Mouse (Mus musculus) midbrain, embryonic 15.5 days (tissue): ENCODE results near the gene Adora1. TPM values are rescaled to one million over a fixed set of nuclear protein-coding genes. Genes with fewer than 3 reads are reported as not detected.

Experiments used
- ATAC-seq: fragments of 200-750 bp; cut with Nextera tagmentation; replicated peaks from 2 replicates; pipeline ENCODE4 v1.8.0; 2017; ENCODE audit warnings: moderate TSS enrichment
- H3K27ac ChIP-seq: fragments of 300-500 bp; sonication (generic); 2 replicates; pipeline ENCODE4 v1.5.1; 2015; ENCODE audit warnings: mild to moderate bottlenecking, inconsistent platforms
- H3K27me3 ChIP-seq: fragments of 300-500 bp; sonication (generic); replicated peaks from 2 replicates; pipeline ENCODE4 v1.6.1; 2015; ENCODE audit warnings: inconsistent platforms
- H3K36me3 ChIP-seq: fragments of 300-500 bp; sonication (generic); replicated peaks from 2 replicates; pipeline ENCODE4 v1.6.1; 2015; ENCODE audit warnings: inconsistent platforms
- H3K4me1 ChIP-seq: fragments of 300-500 bp; sonication (generic); 2 replicates; pipeline ENCODE4 v1.6.1; 2015; ENCODE audit warnings: inconsistent platforms
- H3K4me2 ChIP-seq: fragments of 300-500 bp; sonication (generic); 2 replicates; pipeline ENCODE4 v1.6.1; 2015; ENCODE audit warnings: inconsistent platforms, mild to moderate bottlenecking, moderate library complexity
- H3K4me3 ChIP-seq: fragments of 300-500 bp; sonication (generic); 2 replicates; pipeline ENCODE4 v1.5.1; 2015; ENCODE audit warnings: mild to moderate bottlenecking, inconsistent platforms
- H3K9ac ChIP-seq: fragments of 300-500 bp; sonication (generic); 2 replicates; pipeline ENCODE4 v1.6.1; 2015; ENCODE audit warnings: mild to moderate bottlenecking, inconsistent platforms
- H3K9me3 ChIP-seq: fragments of 300-500 bp; sonication (generic); 2 replicates; pipeline ENCODE4 v1.6.1; 2016; ENCODE audit warnings: inconsistent platforms
- WGBS: fragments of 180-500 bp; shearing (Covaris S2); methylation state at CpG from one replicate; pipeline ENCODE4 v1.1.7; 2015; ENCODE audit warnings: mixed read lengths; 5-methylcytosine and 5-hydroxymethylcytosine counted together
- polyA plus RNA-seq: library from polyadenylated mRNA; unstranded; fragments of >200 nt; fragmentation: Nextera tagmentation; extraction: Ambion mirVana; gene quantifications from 2 replicates; pipeline ENCODE4 v1.2.1, GENCODE M21; 2015

Gene Adora1
- polyA plus RNA-seq, 1 experiment from 2014 or later: 19.2 TPM

- peaks cover 33% of the 10 kb centered on the region for H3K27me3 ChIP-seq
Observed at GRCm38 (mm10) chr1:134234455-134235390, 508 bp downstream of the Adora1 start.

GRCm38 (mm10) chr1:134233681-134234454, 1.4 kb downstream of the Adora1 start:
- ATAC-seq: no peak
- peak overlapping the region; percentile 45 for H3K9ac ChIP-seq
- H3K9me3 ChIP-seq: no peaks in the 10 kb centered on the region
- H3K36me3 ChIP-seq: no peaks in the 10 kb centered on the region
- WGBS: 45% methylated on average over 19 of the region's 19 CpGs
- H3K4me3 ChIP-seq: peak overlapping the region; percentile 49
- peak overlapping the region; percentile 86 for H3K4me2 ChIP-seq
- peaks cover 41% of the 10 kb centered on the region for H3K4me1 ChIP-seq
- peaks cover 33% of the 10 kb centered on the region for H3K27me3 ChIP-seq
- H3K27ac ChIP-seq: no peak overlapping the region

More at GRCm38 (mm10) chr1:134234455-134235390, 508 bp downstream of the Adora1 start:
- WGBS: 2% methylated on average over 41 of the region's 41 CpGs
- H3K9me3 ChIP-seq: no peaks in the 10 kb centered on the region
- H3K36me3 ChIP-seq: no peaks in the 10 kb centered on the region
- no peak overlapping the region for H3K27ac ChIP-seq
- peak overlapping the region; percentile 49 for H3K4me3 ChIP-seq
- H3K4me1 ChIP-seq: peaks cover 41% of the 10 kb centered on the region
- peak overlapping the region; percentile 45 for H3K9ac ChIP-seq
- H3K4me2 ChIP-seq: peak overlapping the region; percentile 86
- peak; percentile 70 for ATAC-seq

DNA sequence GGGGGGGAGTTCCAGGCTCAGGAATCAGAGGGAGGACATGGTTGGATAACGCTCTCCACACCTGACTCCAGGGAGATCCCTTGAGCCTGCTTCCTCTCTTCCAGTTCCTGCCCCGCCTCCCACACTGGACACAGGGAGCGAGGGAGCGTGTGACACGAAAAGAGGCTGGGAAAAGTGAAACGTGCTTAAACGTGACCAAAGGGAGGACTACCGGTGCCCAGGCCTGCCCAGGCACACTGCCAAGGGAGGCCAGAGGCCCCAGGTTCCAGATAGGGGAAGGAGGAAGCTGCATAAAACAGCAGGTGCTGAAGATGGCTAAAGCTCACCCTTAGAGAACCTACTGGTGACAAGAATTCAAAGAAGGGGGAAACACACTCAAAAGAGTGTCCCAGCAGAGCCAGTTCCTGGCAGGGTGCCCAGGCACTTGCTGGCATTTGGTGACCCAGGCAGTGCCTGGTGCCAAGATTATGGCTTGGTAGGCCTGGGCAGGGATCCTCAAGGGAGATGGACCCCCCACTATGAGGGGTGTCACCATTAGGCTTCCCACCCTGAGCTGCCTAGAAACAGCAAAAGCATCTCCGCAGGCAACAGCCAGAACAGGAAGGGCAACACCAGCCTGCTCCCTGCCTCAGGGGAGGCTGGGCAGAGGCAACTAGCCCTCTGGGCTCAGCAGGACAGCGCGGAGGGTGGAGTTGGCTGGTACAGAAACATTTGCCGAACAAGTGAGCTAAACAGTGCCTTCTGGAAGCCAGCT, 2.3 kb downstream of the Adora1 start:
- Histone ChIP-seq H3K9me3 (no peaks in the 10 kb centered on the region), H3K27me3 (peaks cover 33% of the 10 kb centered on the region), H3K4me2 (peak overlapping the region; percentile 86), H3K36me3 (no peaks in the 10 kb centered on the region), H3K9ac (0 out of 2 replicates have a peak overlapping the region, but pooled peaks have one; percentile 8), H3K27ac (0 out of 2 replicates have a peak overlapping the region, but pooled peaks have one; percentile 8), H3K4me1 (peaks cover 41% of the 10 kb centered on the region), H3K4me3 (peak overlapping the region; percentile 49; the same call in 1 of the 2 replicates)
- WGBS: 43% methylated on average over 12 of the region's 12 CpGs
- ATAC-seq: no peak

GRCm38 (mm10) chr1:134232326-134232725, 2.9 kb downstream of the Adora1 start:
- H3K4me3 ChIP-seq: no peak overlapping the region
- ATAC-seq: no peak
- peak overlapping the region; percentile 86 for H3K4me2 ChIP-seq
- peaks cover 33% of the 10 kb centered on the region for H3K27me3 ChIP-seq
- peaks cover 41% of the 10 kb centered on the region for H3K4me1 ChIP-seq
- no peak overlapping the region for H3K9ac ChIP-seq
- no peaks in the 10 kb centered on the region for H3K9me3 ChIP-seq
- WGBS: 72% methylated on average over 8 of the region's 8 CpGs
- H3K27ac ChIP-seq: 0 out of 2 replicates have a peak overlapping the region, but pooled peaks have one; percentile 8
- no peaks in the 10 kb centered on the region for H3K36me3 ChIP-seq

DNA sequence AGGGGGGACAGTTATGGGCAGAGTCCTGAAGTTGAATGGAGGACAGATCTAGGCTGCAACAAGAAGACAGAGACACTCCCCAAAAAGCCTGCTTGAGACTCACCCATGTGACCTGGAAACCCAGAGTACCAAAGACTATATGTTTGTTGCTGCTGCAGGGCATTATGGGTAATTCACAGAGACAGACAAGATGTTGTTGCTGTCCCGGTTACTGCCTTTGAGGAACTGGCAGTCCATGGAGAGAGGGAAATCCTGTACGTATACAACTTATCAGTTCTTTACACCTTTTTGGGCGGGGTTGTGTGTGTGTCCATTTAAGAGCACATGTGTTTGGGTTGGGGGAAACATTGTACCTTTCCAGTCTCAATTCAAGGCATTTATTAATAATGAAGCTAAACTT, 3.5 kb downstream of the Adora1 start:
- ATAC-seq: no peak
- no peak overlapping the region for H3K4me3 ChIP-seq
- WGBS: 71% methylated on average over 3 of the region's 3 CpGs

DNA sequence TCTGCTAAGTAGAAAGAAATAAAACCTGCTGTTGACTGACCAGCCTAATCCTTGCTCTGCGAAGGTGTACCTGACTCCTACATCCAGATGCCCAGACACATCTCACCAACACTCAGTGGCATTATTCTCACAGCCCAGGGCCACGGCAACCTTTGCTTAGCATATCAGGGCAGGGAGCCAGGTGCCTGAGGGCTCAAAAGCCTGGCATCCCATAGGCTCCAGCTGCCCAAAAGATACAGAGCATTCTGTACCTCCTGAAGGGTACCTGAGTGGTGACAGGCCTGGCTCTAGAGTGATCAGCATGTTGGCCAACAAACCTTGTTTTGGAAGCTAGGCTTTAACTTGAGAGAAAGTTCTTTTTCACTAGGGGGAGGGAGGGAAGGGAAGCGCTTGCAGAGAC, 4.0 kb downstream of the Adora1 start:
- Histone ChIP-seq H3K36me3 (no peaks in the 10 kb centered on the region), H3K27me3 (peaks cover 24% of the 10 kb centered on the region), H3K4me3 (no peak overlapping the region), H3K4me2 (no peak overlapping the region), H3K9me3 (no peaks in the 10 kb centered on the region), H3K4me1 (peaks cover 41% of the 10 kb centered on the region), H3K27ac (no peak overlapping the region), H3K9ac (no peak overlapping the region)
- no peak for ATAC-seq
- WGBS: 76% methylated on average over 3 of the region's 3 CpGs

More for the DNA sequence above, 3.5 kb downstream of the Adora1 start:
- H3K4me1 ChIP-seq: peaks cover 41% of the 10 kb centered on the region
- H3K4me2 ChIP-seq: no peak overlapping the region
- H3K27ac ChIP-seq: no peak overlapping the region
- no peaks in the 10 kb centered on the region for H3K36me3 ChIP-seq
- peaks cover 28% of the 10 kb centered on the region for H3K27me3 ChIP-seq
- H3K9ac ChIP-seq: no peak overlapping the region
- no peaks in the 10 kb centered on the region for H3K9me3 ChIP-seq

DNA sequence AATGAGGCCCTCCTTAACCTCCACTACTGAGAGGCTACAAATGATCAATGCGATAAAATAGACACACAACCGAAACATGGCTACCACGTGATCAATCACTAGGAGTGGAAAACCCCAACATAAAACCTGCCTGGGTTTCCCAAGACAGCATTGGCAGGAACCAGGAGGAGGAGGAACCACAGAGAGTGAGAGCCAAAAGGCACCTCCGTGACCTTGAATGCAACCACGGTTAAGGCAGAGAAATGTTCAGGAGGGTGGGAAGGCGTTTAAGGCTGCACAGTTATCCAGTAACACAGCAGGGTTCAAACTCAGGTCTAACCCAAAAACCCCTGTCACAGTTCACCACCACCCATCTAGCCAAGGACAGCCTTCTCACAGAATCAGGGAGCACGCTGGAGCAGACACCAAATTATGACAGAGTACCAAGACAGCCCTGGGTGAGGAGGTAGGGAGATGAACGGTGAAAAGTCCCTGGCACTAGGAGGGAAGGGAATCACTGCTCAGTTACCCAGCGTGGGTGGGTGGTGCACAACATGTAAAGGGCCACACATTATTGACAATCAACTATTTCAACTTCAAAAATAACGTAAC, 4.5 kb downstream of the Adora1 start:
- H3K9me3 ChIP-seq: no peaks in the 10 kb centered on the region
- WGBS: 89% methylated on average over 10 of the region's 10 CpGs
- H3K4me1 ChIP-seq: peaks cover 37% of the 10 kb centered on the region
- H3K27ac ChIP-seq: no peak overlapping the region
- H3K4me2 ChIP-seq: no peak overlapping the region
- ATAC-seq: no peak
- H3K27me3 ChIP-seq: peaks cover 19% of the 10 kb centered on the region
- H3K36me3 ChIP-seq: no peaks in the 10 kb centered on the region
- H3K4me3 ChIP-seq: no peak overlapping the region
- H3K9ac ChIP-seq: no peak overlapping the region

- H3K4me2 ChIP-seq: no peak overlapping the region
- H3K4me3 ChIP-seq: no peak overlapping the region
- H3K27ac ChIP-seq: no peak overlapping the region
- no peaks in the 10 kb centered on the region for H3K9me3 ChIP-seq
- no peak for ATAC-seq
- H3K27me3 ChIP-seq: peaks cover 19% of the 10 kb centered on the region
- no peak overlapping the region for H3K9ac ChIP-seq
- peaks cover 29% of the 10 kb centered on the region for H3K4me1 ChIP-seq
- H3K36me3 ChIP-seq: no peaks in the 10 kb centered on the region
- 70% methylated on average over 5 of the region's 5 CpGs for WGBS
Observed at GRCm38 (mm10) chr1:134229806-134230575, 5.2 kb downstream of the Adora1 start.

DNA sequence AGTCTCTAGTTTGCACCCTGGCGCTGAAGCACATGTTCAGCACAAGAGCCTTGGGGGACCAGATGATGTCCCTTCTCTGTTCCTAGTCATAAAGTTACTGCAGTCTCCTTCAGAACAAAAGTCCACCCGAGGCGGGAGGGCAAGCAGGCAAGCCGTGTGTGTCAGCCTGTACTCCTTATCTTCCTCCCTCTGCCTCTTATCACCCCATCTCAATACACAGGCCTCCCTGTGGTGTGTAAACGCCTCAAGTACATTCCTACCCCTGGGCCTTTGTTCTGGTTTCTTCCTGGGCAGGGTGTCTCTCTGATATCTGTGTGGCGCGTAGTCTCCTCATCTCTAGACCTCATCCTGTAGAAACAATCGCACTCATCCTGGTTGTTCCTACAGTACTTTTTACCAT, 8.5 kb downstream of the Adora1 start:
- Histone ChIP-seq H3K4me1 (no peaks in the 10 kb centered on the region), H3K4me3 (no peak overlapping the region), H3K27me3 (no peaks in the 10 kb centered on the region), H3K9me3 (no peaks in the 10 kb centered on the region), H3K4me2 (no peak overlapping the region), H3K36me3 (no peaks in the 10 kb centered on the region), H3K9ac (no peak overlapping the region), H3K27ac (no peak overlapping the region)
- 84% methylated on average over 8 of the region's 8 CpGs for WGBS
- ATAC-seq: no peak

- Histone ChIP-seq H3K4me1 (no peaks in the 10 kb centered on the region), H3K27ac (no peak overlapping the region), H3K9me3 (no peaks in the 10 kb centered on the region), H3K4me2 (no peak overlapping the region), H3K4me3 (no peak overlapping the region), H3K9ac (no peak overlapping the region), H3K36me3 (no peaks in the 10 kb centered on the region), H3K27me3 (no peaks in the 10 kb centered on the region)
- ATAC-seq: no peak
- 96% methylated on average over 5 of the region's 5 CpGs for WGBS
Observed at GRCm38 (mm10) chr1:134225375-134225774, 9.9 kb downstream of the Adora1 start.

GRCm38 (mm10) chr1:134224649-134225227, 10.5 kb downstream of the Adora1 start:
- no peak overlapping the region for H3K27ac ChIP-seq
- H3K9ac ChIP-seq: no peak overlapping the region
- WGBS: 88% methylated on average over 12 of the region's 12 CpGs
- no peaks in the 10 kb centered on the region for H3K36me3 ChIP-seq
- H3K4me3 ChIP-seq: no peak overlapping the region
- no peak overlapping the region for H3K4me2 ChIP-seq
- H3K27me3 ChIP-seq: no peaks in the 10 kb centered on the region
- no peaks in the 10 kb centered on the region for H3K9me3 ChIP-seq
- H3K4me1 ChIP-seq: no peaks in the 10 kb centered on the region
- no peak for ATAC-seq
